Mouse (Mus musculus) midbrain, embryonic 13.5 days (tissue): ENCODE measurements around the gene Eif4e3. TPM values are rescaled to one million over a fixed set of nuclear protein-coding genes. Genes with fewer than 3 reads are reported as not detected.

ENCODE experiments used
- ATAC-seq: fragments of 200-750 bp; cut with Nextera tagmentation; 2 replicates; pipeline ENCODE4 v1.8.0; 2017; ENCODE audit warnings: mild to moderate bottlenecking, moderate TSS enrichment, moderate library complexity
- H3K27ac ChIP-seq: fragments of 300-500 bp; sonication (generic); 2 replicates; pipeline ENCODE4 v1.5.1; 2015; ENCODE audit warnings: inconsistent platforms, mild to moderate bottlenecking, moderate library complexity
- H3K27me3 ChIP-seq: fragments of 300-500 bp; sonication (generic); 2 replicates; pipeline ENCODE4 v1.6.1; 2015; ENCODE audit warnings: mild to moderate bottlenecking, inconsistent platforms
- H3K36me3 ChIP-seq: fragments of 300-500 bp; sonication (generic); 2 replicates; pipeline ENCODE4 v1.6.1; 2015; ENCODE audit warnings: mild to moderate bottlenecking, inconsistent platforms
- H3K4me1 ChIP-seq: fragments of 300-500 bp; sonication (generic); replicated peaks from 2 replicates; pipeline ENCODE4 v1.6.1; 2015; ENCODE audit warnings: inconsistent platforms
- H3K4me2 ChIP-seq: fragments of 300-500 bp; sonication (generic); replicated peaks from 2 replicates; pipeline ENCODE4 v1.6.1; 2015; ENCODE audit warnings: moderate library complexity, mild to moderate bottlenecking, inconsistent platforms
- H3K4me3 ChIP-seq: fragments of 300-500 bp; sonication (generic); replicated peaks from 2 replicates; pipeline ENCODE4 v1.5.1; 2015; ENCODE audit warnings: mild to moderate bottlenecking, inconsistent platforms
- H3K9ac ChIP-seq: fragments of 300-500 bp; sonication (generic); replicated peaks from 2 replicates; pipeline ENCODE4 v1.6.1; 2015; ENCODE audit warnings: mild to moderate bottlenecking, inconsistent platforms
- H3K9me3 ChIP-seq: fragments of 300-500 bp; sonication (generic); 2 replicates; pipeline ENCODE4 v1.6.1; 2016; ENCODE audit warnings: mild to moderate bottlenecking, inconsistent platforms
- WGBS: fragments of 180-500 bp; shearing (Covaris S2); methylation state at CpG from one replicate; pipeline ENCODE4 v1.1.7; 2015; 5-methylcytosine and 5-hydroxymethylcytosine counted together
- polyA plus RNA-seq: library from polyadenylated mRNA; unstranded; fragments of >200 nt; fragmentation: Nextera tagmentation; extraction: Ambion mirVana; gene quantifications from 2 replicates; pipeline ENCODE4 v1.2.1, GENCODE M21; 2015

Gene Eif4e3
- polyA plus RNA-seq: 8.8 and 9.8 TPM in 2 replicates

- peak; percentile 59 for ATAC-seq
- Histone ChIP-seq H3K4me3 (peak within 1 kb of the TSS; percentile 72), H3K27me3 (peaks cover 20% of the 10 kb centered on the region), H3K4me1 (peaks cover 65% of the 10 kb centered on the region), H3K9me3 (no peaks in the 10 kb centered on the region), H3K4me2 (peak within 1 kb of the TSS; percentile 89), H3K9ac (peak within 1 kb of the TSS; percentile 92), H3K27ac (peak within 1 kb of the TSS; percentile 68), H3K36me3 (no peaks in the 10 kb centered on the region)
- WGBS: under 1% methylated on average over 72 of the region's 75 CpGs
These were observed at the start of gene Eif4e3, which contains the start of gene Gm20696 for GRCm38 (mm10) chr6:99666318-99667171. Gene Eif4e3 (minus strand): TSS chr6:99666771. Gene Gm20696 (minus strand): TSS chr6:99666797.

DNA sequence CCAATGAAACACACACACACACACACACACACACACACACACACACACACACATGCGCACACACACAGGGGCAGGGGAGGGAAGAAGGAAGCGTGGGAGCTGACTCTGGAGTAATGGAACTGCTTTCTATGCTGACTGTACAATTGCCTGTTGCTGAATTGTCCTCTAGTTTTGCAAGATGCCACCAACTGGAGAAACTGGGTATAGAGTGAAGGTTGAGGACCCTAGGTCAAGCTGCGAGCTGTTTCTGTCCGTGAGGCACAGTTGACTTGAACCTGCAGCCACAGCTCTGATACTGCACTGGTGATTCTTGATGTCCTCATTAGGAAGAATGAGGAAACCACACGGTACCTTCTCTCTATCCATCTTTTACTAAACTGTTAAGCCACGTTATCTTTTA is 49.3 kb upstream of the Eif4e3 start:
- WGBS: 81% methylated on average over 5 of the region's 6 CpGs
- Histone ChIP-seq H3K4me1 (no peaks in the 10 kb centered on the region), H3K4me3 (no peak overlapping the region), H3K4me2 (no peak overlapping the region), H3K36me3 (no peaks in the 10 kb centered on the region), H3K27me3 (0 out of 2 replicates have a peak, but pooled peaks cover 3% of the 10 kb centered on the region), H3K27ac (no peak overlapping the region), H3K9ac (no peak overlapping the region), H3K9me3 (no peaks in the 10 kb centered on the region)
- no peak for ATAC-seq

- Histone ChIP-seq H3K4me1 (no peaks in the 10 kb centered on the region), H3K27ac (no peak overlapping the region), H3K36me3 (no peaks in the 10 kb centered on the region), H3K27me3 (0 out of 2 replicates have a peak, but pooled peaks cover 3% of the 10 kb centered on the region), H3K4me2 (no peak overlapping the region), H3K9ac (no peak overlapping the region), H3K4me3 (no peak overlapping the region), H3K9me3 (no peaks in the 10 kb centered on the region)
- 69% methylated on average over 6 of the region's 6 CpGs for WGBS
- ATAC-seq: no peak
These were observed 48.6 kb upstream of the Eif4e3 start for GRCm38 (mm10) chr6:99715191-99715590.

GRCm38 (mm10) chr6:99713256-99713655 is 46.7 kb upstream of the Eif4e3 start:
- no peaks in the 10 kb centered on the region for H3K4me1 ChIP-seq
- ATAC-seq: no peak
- no peaks in the 10 kb centered on the region for H3K36me3 ChIP-seq
- no peak overlapping the region for H3K4me2 ChIP-seq
- no peak overlapping the region for H3K9ac ChIP-seq
- WGBS: 56% methylated on average over 5 of the region's 5 CpGs
- no peaks in the 10 kb centered on the region for H3K27me3 ChIP-seq
- H3K27ac ChIP-seq: no peak overlapping the region
- H3K9me3 ChIP-seq: no peaks in the 10 kb centered on the region
- no peak overlapping the region for H3K4me3 ChIP-seq

GRCm38 (mm10) chr6:99711576-99712101 is 45.1 kb upstream of the Eif4e3 start:
- WGBS: 78% methylated on average over 11 of the region's 11 CpGs
- H3K27me3 ChIP-seq: no peaks in the 10 kb centered on the region
- H3K27ac ChIP-seq: no peak overlapping the region
- H3K9ac ChIP-seq: no peak overlapping the region
- no peaks in the 10 kb centered on the region for H3K36me3 ChIP-seq
- no peak overlapping the region for H3K4me2 ChIP-seq
- H3K4me1 ChIP-seq: no peaks in the 10 kb centered on the region
- ATAC-seq: no peak
- no peak overlapping the region for H3K4me3 ChIP-seq
- H3K9me3 ChIP-seq: no peaks in the 10 kb centered on the region

GRCm38 (mm10) chr6:99700484-99700883 is 33.9 kb upstream of the Eif4e3 start:
- Histone ChIP-seq H3K36me3 (no peaks in the 10 kb centered on the region), H3K4me2 (no peak overlapping the region), H3K4me1 (peaks cover 4% of the 10 kb centered on the region; the same call in 1 of the 2 replicates), H3K27me3 (peaks cover 14% of the 10 kb centered on the region), H3K4me3 (no peak overlapping the region), H3K27ac (no peak overlapping the region), H3K9ac (no peak overlapping the region), H3K9me3 (no peaks in the 10 kb centered on the region)
- WGBS: 63% methylated on average over 3 of the region's 3 CpGs
- no peak for ATAC-seq

GRCm38 (mm10) chr6:99692916-99693841 is 26.6 kb upstream of the Eif4e3 start:
- WGBS: under 1% methylated on average over 104 of the region's 110 CpGs
- peak overlapping the region; percentile 89 for H3K9ac ChIP-seq
- peak overlapping the region; percentile 86 for H3K4me2 ChIP-seq
- H3K4me1 ChIP-seq: peaks cover 27% of the 10 kb centered on the region
- H3K27me3 ChIP-seq: peaks cover 69% of the 10 kb centered on the region
- ATAC-seq: peak; percentile 10
- H3K9me3 ChIP-seq: no peaks in the 10 kb centered on the region
- H3K4me3 ChIP-seq: peak overlapping the region; percentile 72
- H3K27ac ChIP-seq: peak overlapping the region; percentile 93
- H3K36me3 ChIP-seq: no peaks in the 10 kb centered on the region

GRCm38 (mm10) chr6:99692206-99692915 is 25.8 kb upstream of the Eif4e3 start, which contains the start of gene Gpr27:
Gene Gpr27 (plus strand): TSS chr6:99692679.
- ATAC-seq: peak; percentile 92
- peaks cover 27% of the 10 kb centered on the region for H3K4me1 ChIP-seq
- 1% methylated on average over 84 of the region's 112 CpGs for WGBS
- peaks cover 69% of the 10 kb centered on the region for H3K27me3 ChIP-seq
- peak within 1 kb of the TSS; percentile 86 for H3K4me2 ChIP-seq
- peak within 1 kb of the TSS; percentile 93 for H3K27ac ChIP-seq
- H3K36me3 ChIP-seq: no peaks in the 10 kb centered on the region
- H3K9ac ChIP-seq: peak within 1 kb of the TSS; percentile 89
- H3K4me3 ChIP-seq: peak within 1 kb of the TSS; percentile 72
- H3K9me3 ChIP-seq: no peaks in the 10 kb centered on the region

- WGBS: 4% methylated on average over 25 of the region's 25 CpGs
- Histone ChIP-seq H3K9me3 (no peaks in the 10 kb centered on the region), H3K36me3 (no peaks in the 10 kb centered on the region), H3K4me2 (peak overlapping the region; percentile 86), H3K27ac (peak overlapping the region; percentile 93), H3K27me3 (peaks cover 67% of the 10 kb centered on the region), H3K4me1 (peaks cover 27% of the 10 kb centered on the region), H3K4me3 (peak overlapping the region; percentile 72), H3K9ac (peak overlapping the region; percentile 89)
- peak; percentile 22 for ATAC-seq
These were observed 25.2 kb upstream of the Eif4e3 start for GRCm38 (mm10) chr6:99691666-99692205.

DNA sequence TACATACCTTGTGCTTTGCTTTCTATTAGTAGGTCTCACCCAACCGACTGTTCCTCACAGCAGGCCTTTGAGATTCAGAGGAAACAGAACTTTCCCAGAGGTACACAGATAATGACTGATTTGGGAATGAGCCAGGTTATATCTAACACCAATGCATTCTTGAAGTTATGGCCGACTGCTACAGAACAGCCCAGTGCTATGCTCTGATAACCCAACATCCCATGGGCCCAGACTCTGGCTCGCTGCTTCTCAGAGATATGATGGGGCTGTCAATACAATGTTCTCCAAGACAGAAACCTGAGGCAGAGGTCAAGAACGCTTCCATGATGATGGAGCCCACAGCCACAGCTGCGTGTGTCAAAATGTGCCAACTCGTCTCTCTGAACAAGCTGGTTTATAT is 21.9 kb upstream of the Eif4e3 start:
- Histone ChIP-seq H3K9ac (no peak overlapping the region), H3K4me1 (peaks cover 14% of the 10 kb centered on the region), H3K27ac (no peak overlapping the region), H3K9me3 (no peaks in the 10 kb centered on the region), H3K4me2 (no peak overlapping the region), H3K4me3 (no peak overlapping the region), H3K27me3 (peaks cover 37% of the 10 kb centered on the region), H3K36me3 (no peaks in the 10 kb centered on the region)
- 87% methylated on average over 6 of the region's 6 CpGs for WGBS
- ATAC-seq: no peak

GRCm38 (mm10) chr6:99684899-99685298 is 18.3 kb upstream of the Eif4e3 start:
- Histone ChIP-seq H3K4me2 (no peak overlapping the region), H3K9me3 (no peaks in the 10 kb centered on the region), H3K4me3 (no peak overlapping the region), H3K27ac (no peak overlapping the region), H3K9ac (no peak overlapping the region), H3K27me3 (peaks cover 6% of the 10 kb centered on the region), H3K36me3 (no peaks in the 10 kb centered on the region), H3K4me1 (no peaks in the 10 kb centered on the region)
- no peak for ATAC-seq
- 53% methylated on average over 5 of the region's 5 CpGs for WGBS
